8 mouse cellular contexts compared by ENCODE assay signal in the genomic region with DNA sequence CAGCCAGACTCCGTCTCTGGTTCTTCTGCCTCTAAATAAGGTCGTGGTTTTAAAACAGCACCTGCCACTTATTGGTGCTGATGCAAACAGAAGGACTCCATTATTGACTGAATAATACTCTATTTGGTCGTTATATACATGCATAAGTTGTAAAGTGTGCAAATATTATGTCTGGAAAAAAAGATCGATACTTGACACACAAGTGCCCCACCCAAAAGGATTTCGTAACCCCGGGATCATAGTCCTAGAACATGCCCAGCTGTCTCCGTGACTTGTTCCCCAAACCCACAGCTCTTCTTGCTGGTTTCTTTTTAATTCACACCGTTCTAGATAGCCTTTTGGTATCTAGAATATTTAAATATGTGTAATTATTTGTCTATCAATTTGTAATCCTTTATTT. TPM values are rescaled to one million over a fixed set of nuclear protein-coding genes. Genes with fewer than 3 reads are reported as not detected.
DNase-seq lines count a peak whose midpoint lies in the region; ATAC-seq and TF ChIP-seq lines count a peak whose summit lies in the region.

No protein-coding gene starts in this region.

- no peak for TF ChIP-seq CTCF in bone marrow macrophage, adult 2 months (IDR thresholded peaks at IDR 0.05; ENCODE audit: low read depth, low read length)
- no peak for TF ChIP-seq CTCF in heart, postnatal 0 days (IDR thresholded peaks at IDR 0.05; ENCODE audit: low read depth)
- no peak for TF ChIP-seq CTCF in thymus, adult 2 months (IDR thresholded peaks at IDR 0.05; ENCODE audit: borderline replicate concordance, control insufficient read depth, extremely low read depth, insufficient read depth, low read length, poor library complexity)

- WGBS in heart, postnatal 0 days: 69% methylated on average over 8 of the region's 8 CpGs
- WGBS in liver, embryonic 16.5 days (ENCODE audit: insufficient replicate concordance): 46% methylated on average over 8 of the region's 8 CpGs
- 69% methylated on average over 8 of the region's 8 CpGs for WGBS in thymus, adult 2 months

- no peaks in the 10 kb centered on the region for H3K27me3 ChIP-seq in erythroblast, embryonic 14.5 days (ENCODE audit: control insufficient read depth)
- no peaks in the 10 kb centered on the region for H3K27me3 ChIP-seq in heart, postnatal 0 days (ENCODE audit: control insufficient read depth, insufficient read depth, low read length)
- no peaks in the 10 kb centered on the region for H3K27me3 ChIP-seq in liver, embryonic 16.5 days (ENCODE audit: control insufficient read depth, insufficient read depth, low read depth, low read length)
- no peaks in the 10 kb centered on the region for H3K27me3 ChIP-seq in thymus, adult 2 months (ENCODE audit: control insufficient read depth, insufficient read depth, low read length)

- no peak for ATAC-seq in erythroblast, adult 5-6 weeks (replicated peaks; ENCODE audit: low FRiP score, poor library complexity, severe bottlenecking)
- no peak for ATAC-seq in heart, postnatal 0 days (ENCODE audit: insufficient read depth, low read depth)
- ATAC-seq in liver, embryonic 16.5 days (ENCODE audit: low read depth): no peak

- no peak for TF ChIP-seq EP300 in heart, postnatal 0 days (IDR thresholded peaks at IDR 0.05; ENCODE audit: low read depth)

- H3K4me3 ChIP-seq in erythroblast, embryonic 14.5 days (replicated peaks): peak overlapping the region; percentile 71
- H3K4me3 ChIP-seq in bone marrow macrophage, adult 2 months (ENCODE audit: insufficient read depth, low read length): peak overlapping the region; percentile 43
- peak overlapping the region; percentile 71 for H3K4me3 ChIP-seq in heart, postnatal 0 days (ENCODE audit: low read depth, low read length)
- peak overlapping the region; percentile 66 for H3K4me3 ChIP-seq in liver, embryonic 16.5 days (ENCODE audit: low read depth, low read length)
- H3K4me3 ChIP-seq in thymus, adult 2 months (ENCODE audit: control insufficient read depth, insufficient read depth, low read length): no peak overlapping the region

- no peak overlapping the region for H3K27ac ChIP-seq in bone marrow macrophage, adult 2 months (ENCODE audit: insufficient read depth, low read depth, low read length)
- H3K27ac ChIP-seq in heart, postnatal 0 days (ENCODE audit: low read depth): 0 out of 2 replicates have a peak overlapping the region, but pooled peaks have one; percentile 55
- H3K27ac ChIP-seq in liver, embryonic 16.5 days (ENCODE audit: low read length): 0 out of 2 replicates have a peak overlapping the region, but pooled peaks have one; percentile 5
- no peak overlapping the region for H3K27ac ChIP-seq in thymus, adult 2 months (ENCODE audit: control insufficient read depth, insufficient read depth, low read length)

- no peak for DNase-seq in heart, postnatal 0 days (ENCODE audit: low spot score)
- no peak for DNase-seq in right cerebral cortex, postnatal 25 days
- no peak for DNase-seq in testis, postnatal 14 days (ENCODE audit: low spot score)
- no peak for DNase-seq in thymus, adult 2 months

- H3K9ac ChIP-seq in heart, postnatal 0 days (replicated peaks; ENCODE audit: low read depth, low read length): peak overlapping the region; percentile 20; the same call in 1 of the 2 replicates
- 0 out of 2 replicates have a peak overlapping the region, but pooled peaks have one; percentile 4 for H3K9ac ChIP-seq in liver, embryonic 16.5 days (ENCODE audit: low read depth, low read length)

- TF ChIP-seq POLR2A in bone marrow macrophage, adult 2 months (IDR thresholded peaks at IDR 0.05; ENCODE audit: borderline replicate concordance, low read depth, low read length): no peak
- no peak for TF ChIP-seq POLR2A in thymus, adult 2 months (IDR thresholded peaks at IDR 0.05; ENCODE audit: control insufficient read depth, extremely low read depth, insufficient read depth, low read length, poor library complexity)

- peaks cover 19% of the 10 kb centered on the region for H3K4me1 ChIP-seq in erythroblast, embryonic 14.5 days (ENCODE audit: control insufficient read depth)
- peaks cover 12% of the 10 kb centered on the region for H3K4me1 ChIP-seq in bone marrow macrophage, adult 2 months (ENCODE audit: control insufficient read depth, insufficient read depth, low read length)
- H3K4me1 ChIP-seq in heart, postnatal 0 days (ENCODE audit: control insufficient read depth, insufficient read depth): peaks cover 17% of the 10 kb centered on the region
- H3K4me1 ChIP-seq in liver, embryonic 16.5 days (ENCODE audit: control insufficient read depth, low read depth, low read length): peaks cover 4% of the 10 kb centered on the region; the same call in 1 of the 2 replicates
- H3K4me1 ChIP-seq in thymus, adult 2 months (replicated peaks; ENCODE audit: control insufficient read depth, insufficient read depth, low read length): 0 out of 2 replicates have a peak, but pooled peaks cover 9% of the 10 kb centered on the region

- H3K4me2 ChIP-seq in heart, postnatal 0 days (ENCODE audit: low read depth, low read length): peak overlapping the region; percentile 60
- peak overlapping the region; percentile 68 for H3K4me2 ChIP-seq in liver, embryonic 16.5 days (ENCODE audit: low read depth, low read length)

- H3K36me3 ChIP-seq in erythroblast, embryonic 14.5 days (ENCODE audit: control insufficient read depth): no peaks in the 10 kb centered on the region
- 0 out of 2 replicates have a peak, but pooled peaks cover 2% of the 10 kb centered on the region for H3K36me3 ChIP-seq in heart, postnatal 0 days (replicated peaks; ENCODE audit: control insufficient read depth, insufficient read depth, low read length)
- H3K36me3 ChIP-seq in liver, embryonic 16.5 days (ENCODE audit: control insufficient read depth, insufficient read depth): no peaks in the 10 kb centered on the region
- H3K36me3 ChIP-seq in thymus, adult 2 months (ENCODE audit: control insufficient read depth, insufficient read depth, low read length): no peaks in the 10 kb centered on the region

- no peaks in the 10 kb centered on the region for H3K9me3 ChIP-seq in erythroblast, embryonic 14.5 days (ENCODE audit: control insufficient read depth, low read length)
- H3K9me3 ChIP-seq in heart, postnatal 0 days (replicated peaks; ENCODE audit: control insufficient read depth, low read length): no peaks in the 10 kb centered on the region
- no peaks in the 10 kb centered on the region for H3K9me3 ChIP-seq in liver, embryonic 16.5 days (replicated peaks; ENCODE audit: control insufficient read depth, low read length)

RNA-seq across cellular contexts. Expression of gene Arrdc4, which starts 0.9 kb away (rescaled TPM):
- polyA plus RNA-seq in erythroblast, embryonic 14.5 days (2012): 0.16 and 0.21 TPM in 2 replicates
- 2.7 and 7.5 TPM in 2 replicates for total RNA-seq in erythroblast, adult 5-6 weeks (2015; ENCODE audit: low replicate concordance)
- total RNA-seq in erythroblast, adult 5-6 weeks (2017; ENCODE audit: low replicate concordance): 2.3 and 3.2 TPM in 2 replicates
- polyA plus RNA-seq in bone marrow macrophage, adult 2 months (2012; ENCODE audit: insufficient read depth, insufficient read length, missing spikeins): 6.8 and 9.1 TPM in 2 replicates
- 36.7 and 41.6 TPM in 2 replicates for total RNA-seq in heart, postnatal 0 days (2014; rRNA removed; ENCODE audit: low replicate concordance)
- 20.6 and 20.7 TPM in 2 replicates for polyA plus RNA-seq in heart, postnatal 0 days (2015; fragmentation: Nextera tagmentation; extraction: Ambion mirVana)
- 2.7 and 3.5 TPM in 2 replicates for polyA plus RNA-seq in liver, embryonic 16.5 days (2015; fragmentation: Nextera tagmentation; extraction: Ambion mirVana)
- polyA plus RNA-seq in thymus, adult 2 months (2012; rRNA removed): 5.2 and 7.2 TPM in 2 replicates

Comparison
In these comparisons a context has a peak if more than half of its experiments do, and no peak if none do; other contexts are left out.
1. H3K27ac ChIP-seq: peak in heart, postnatal 0 days (single experiment) and liver, embryonic 16.5 days (single experiment); none in bone marrow macrophage, adult 2 months (single experiment) and thymus, adult 2 months (single experiment).